Mouse (Mus musculus) layer of hippocampus, adult 2 months (tissue): ENCODE measurements around the gene Cypt4. TPM values are rescaled to one million over a fixed set of nuclear protein-coding genes. Genes with fewer than 3 reads are reported as not detected.
"Not testable (repeated sequence)": the region's sequence is repeated elsewhere in the genome, so short reads cannot be mapped to it uniquely, and the experiment has no call there.

Experiments used
- DNase-seq, 2 experiments: peaks; one replicate each; pipeline ENCODE4 v3.0.0; 2022; ENCODE audit warnings: low spot score in 2 of 2
- H3K27ac ChIP-seq: fragments of 200-600 bp; 2 replicates; pipeline ENCODE4 v1.8.1; 2022
- H3K4me3 ChIP-seq: fragments of 200-600 bp; 2 replicates; pipeline ENCODE4 v1.8.1; 2022; ENCODE audit warnings: mild to moderate bottlenecking
- CTCF ChIP-seq: fragments of 200-600 bp; conservative IDR thresholded peaks from 2 replicates; pipeline ENCODE4 v1.8.1; 2022; ENCODE audit warnings: antibody characterized with exemption, mild to moderate bottlenecking, moderate library complexity
- long read RNA-seq, 2 experiments: library from polyadenylated mRNA; stranded (forward); transcript quantifications; one replicate each; pipeline ENCODE4 v2.0.0; 2021; ENCODE audit warnings: borderline mapping rate in 2 of 2
- total RNA-seq, 2 experiments: library from RNA; stranded (reverse); gene quantifications; 2 replicates each; pipeline ENCODE4 v1.2.3; 2021

Gene Cypt4
- not detected for total RNA-seq
- long read RNA-seq, experiment 1: 0 reads
- long read RNA-seq, experiment 2: 0 reads

GRCm38 (mm10) chr9:24624896-24625295, at the start of gene Cypt4:
Cypt4 (plus strand) TSS chr9:24625196.
- TF ChIP-seq CTCF: no peak
- Histone ChIP-seq H3K4me3 (no peak within 1 kb of the TSS), H3K27ac (no peak within 1 kb of the TSS)
- no peak for DNase-seq

- H3K27ac ChIP-seq, DNase-seq, H3K4me3 ChIP-seq: not testable (repeated sequence)
Observed at GRCm38 (mm10) chr9:24637341-24637740, 12.3 kb downstream of the Cypt4 start.

Other genes with a start within 250 kb of the Cypt4 start
- gene Dpy19l1, start 122.1 kb upstream of the Cypt4 start, total RNA-seq: 10 to 100 TPM; 36.5 to 38.0 TPM
- gene Dpy19l2, start 71.1 kb downstream of the Cypt4 start, total RNA-seq: under 1 TPM; 0.28 to 0.39 TPM
- gene Tbx20, start 149.1 kb downstream of the Cypt4 start, total RNA-seq: not detected